Mouse (Mus musculus) splenic B cell, adult 2 months (primary cell): Measurements from ENCODE around the gene Rprd1b.
A peak's percentile ranks its signal among the peaks of the same experiment; 100 is the strongest.

Experiments
- DNase-seq: peaks from one replicate; pipeline ENCODE4 v3.0.0-alpha.2; 2011; ENCODE audit warnings: low read depth, low spot score
- H3K27me3 ChIP-seq: 2 replicates; pipeline ENCODE4 v1.6.1; 2012; ENCODE audit warnings: mild to moderate bottlenecking, low read length, moderate library complexity, mixed read lengths; ENCODE audit not compliant: control insufficient read depth, poor library complexity, insufficient read depth, severe bottlenecking
- H3K36me3 ChIP-seq: 2 replicates; pipeline ENCODE4 v1.6.1; 2012; ENCODE audit warnings: mild to moderate bottlenecking, low read length, moderate library complexity, mixed read lengths; ENCODE audit not compliant: control insufficient read depth, poor library complexity, insufficient read depth, severe bottlenecking

Gene Rprd1b

GRCm38 (mm10) chr2:158146223-158146622 lies 117.9 kb downstream of the Rprd1b start, which contains the start of gene Tgm2:
TSS of gene Tgm2 (minus strand) at chr2:158146436.
- H3K27me3 ChIP-seq = no peaks in the 10 kb centered on the region
- H3K36me3 ChIP-seq = no peaks in the 10 kb centered on the region
- DNase-seq = peak; percentile 89

- H3K36me3 ChIP-seq = no peaks in the 10 kb centered on the region
- DNase-seq = no peak
- no peaks in the 10 kb centered on the region; the same call in 1 of the 2 replicates for H3K27me3 ChIP-seq
Observed at GRCm38 (mm10) chr2:158146971-158147370, 118.7 kb downstream of the Rprd1b start.

GRCm38 (mm10) chr2:158151077-158151476 lies 122.8 kb downstream of the Rprd1b start:
- no peak for DNase-seq
- Histone ChIP-seq H3K27me3 (no peaks in the 10 kb centered on the region; the same call in 1 of the 2 replicates), H3K36me3 (no peaks in the 10 kb centered on the region)

- no peaks in the 10 kb centered on the region; the same call in 1 of the 2 replicates for H3K27me3 ChIP-seq
- no peak for DNase-seq
- no peaks in the 10 kb centered on the region for H3K36me3 ChIP-seq
Observed at GRCm38 (mm10) chr2:158152685-158153309, 124.5 kb downstream of the Rprd1b start.

GRCm38 (mm10) chr2:158153728-158154343 lies 125.5 kb downstream of the Rprd1b start:
- peak; percentile 38 for DNase-seq
- no peaks in the 10 kb centered on the region; the same call in 1 of the 2 replicates for H3K27me3 ChIP-seq
- H3K36me3 ChIP-seq = no peaks in the 10 kb centered on the region

GRCm38 (mm10) chr2:158154641-158155040 lies 126.3 kb downstream of the Rprd1b start:
- no peak for DNase-seq
- Histone ChIP-seq H3K36me3 (no peaks in the 10 kb centered on the region), H3K27me3 (no peaks in the 10 kb centered on the region; the same call in 1 of the 2 replicates)

- no peaks in the 10 kb centered on the region; the same call in 1 of the 2 replicates for H3K27me3 ChIP-seq
- no peak for DNase-seq
- H3K36me3 ChIP-seq = no peaks in the 10 kb centered on the region
Observed at GRCm38 (mm10) chr2:158155101-158155500, 126.8 kb downstream of the Rprd1b start.

- DNase-seq = no peak
- Histone ChIP-seq H3K27me3 (no peaks in the 10 kb centered on the region; the same call in 1 of the 2 replicates), H3K36me3 (no peaks in the 10 kb centered on the region)
Observed at GRCm38 (mm10) chr2:158155615-158156014, 127.3 kb downstream of the Rprd1b start.

- Histone ChIP-seq H3K27me3 (no peaks in the 10 kb centered on the region; the same call in 1 of the 2 replicates), H3K36me3 (no peaks in the 10 kb centered on the region)
- DNase-seq = no peak
Observed at GRCm38 (mm10) chr2:158156487-158156886, 128.2 kb downstream of the Rprd1b start.

- Histone ChIP-seq H3K36me3 (no peaks in the 10 kb centered on the region), H3K27me3 (no peaks in the 10 kb centered on the region; the same call in 1 of the 2 replicates)
- no peak for DNase-seq
Observed at GRCm38 (mm10) chr2:158157654-158158053, 129.4 kb downstream of the Rprd1b start.

GRCm38 (mm10) chr2:158159376-158160235 lies 131.3 kb downstream of the Rprd1b start:
- Histone ChIP-seq H3K27me3 (no peaks in the 10 kb centered on the region), H3K36me3 (no peaks in the 10 kb centered on the region)
- peak; percentile 61 for DNase-seq

- no peaks in the 10 kb centered on the region for H3K36me3 ChIP-seq
- no peaks in the 10 kb centered on the region for H3K27me3 ChIP-seq
- no peak for DNase-seq
Observed at GRCm38 (mm10) chr2:158161761-158162160, 133.5 kb downstream of the Rprd1b start.

- DNase-seq = no peak
- no peaks in the 10 kb centered on the region for H3K36me3 ChIP-seq
- H3K27me3 ChIP-seq = no peaks in the 10 kb centered on the region
Observed at GRCm38 (mm10) chr2:158163034-158163433, 134.7 kb downstream of the Rprd1b start.

GRCm38 (mm10) chr2:158165776-158166175 lies 137.5 kb downstream of the Rprd1b start:
- Histone ChIP-seq H3K27me3 (no peaks in the 10 kb centered on the region), H3K36me3 (no peaks in the 10 kb centered on the region)
- DNase-seq = no peak

GRCm38 (mm10) chr2:158166628-158167027 lies 138.3 kb downstream of the Rprd1b start:
- DNase-seq = peak; percentile 85
- H3K27me3 ChIP-seq = no peaks in the 10 kb centered on the region
- no peaks in the 10 kb centered on the region for H3K36me3 ChIP-seq
